Mouse (Mus musculus): Measurements from ENCODE around the gene Wee2.

- no peak for TF ChIP-seq CTCF (IDR thresholded peaks at IDR 0.05; ENCODE audit: low read depth)
- TF ChIP-seq EP300 (IDR thresholded peaks at IDR 0.05; ENCODE audit: low read depth) = no peak
Measured at GRCm38 (mm10) chr6:40448626-40449025, 9.7 kb downstream of the Wee2 start.
